Mouse (Mus musculus): Measurements from ENCODE around the gene Chrna1. TPM values are rescaled to one million over a fixed set of nuclear protein-coding genes. Genes with fewer than 3 reads are reported as not detected.

Gene Chrna1
- 0.24 and 0.26 TPM in 2 replicates for polyA plus RNA-seq (2015; fragmentation: Nextera tagmentation; extraction: Ambion mirVana)

DNA sequence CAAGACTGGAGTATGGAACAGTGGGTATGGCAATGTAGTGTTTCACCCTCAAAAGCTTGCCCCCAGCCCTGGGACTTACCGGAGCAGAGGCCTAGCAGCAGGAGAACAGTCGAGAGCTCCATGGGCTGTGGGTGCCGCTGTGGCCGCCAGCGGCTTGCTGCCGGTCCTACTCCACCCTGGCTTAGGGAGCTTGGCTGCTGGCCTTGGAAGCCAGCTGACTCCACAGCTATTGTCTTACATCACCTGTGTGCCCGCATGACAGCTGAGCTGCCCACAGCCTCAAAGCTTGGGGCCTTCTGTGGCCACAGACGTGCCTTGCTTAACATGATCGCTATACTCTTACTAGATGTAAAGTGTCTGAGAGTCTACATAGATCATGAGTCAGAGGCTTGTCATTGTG, at the start of gene Chrna1:
Gene Chrna1 (minus strand): TSS at position 173 of the 400 bp plus-strand sequence.
- WGBS: 81% methylated on average over 9 of the region's 9 CpGs
- Histone ChIP-seq H3K4me1 (replicated peaks) (peaks cover 3% of the 10 kb centered on the region), H3K9ac (no peak within 1 kb of the TSS), H3K27ac (replicated peaks) (no peak within 1 kb of the TSS), H3K4me3 (no peak within 1 kb of the TSS), H3K36me3 (no peaks in the 10 kb centered on the region), H3K9me3 (no peaks in the 10 kb centered on the region), H3K4me2 (no peak within 1 kb of the TSS), H3K27me3 (no peaks in the 10 kb centered on the region)
- ATAC-seq (ENCODE audit: low FRiP score, low read depth): no peak

DNA sequence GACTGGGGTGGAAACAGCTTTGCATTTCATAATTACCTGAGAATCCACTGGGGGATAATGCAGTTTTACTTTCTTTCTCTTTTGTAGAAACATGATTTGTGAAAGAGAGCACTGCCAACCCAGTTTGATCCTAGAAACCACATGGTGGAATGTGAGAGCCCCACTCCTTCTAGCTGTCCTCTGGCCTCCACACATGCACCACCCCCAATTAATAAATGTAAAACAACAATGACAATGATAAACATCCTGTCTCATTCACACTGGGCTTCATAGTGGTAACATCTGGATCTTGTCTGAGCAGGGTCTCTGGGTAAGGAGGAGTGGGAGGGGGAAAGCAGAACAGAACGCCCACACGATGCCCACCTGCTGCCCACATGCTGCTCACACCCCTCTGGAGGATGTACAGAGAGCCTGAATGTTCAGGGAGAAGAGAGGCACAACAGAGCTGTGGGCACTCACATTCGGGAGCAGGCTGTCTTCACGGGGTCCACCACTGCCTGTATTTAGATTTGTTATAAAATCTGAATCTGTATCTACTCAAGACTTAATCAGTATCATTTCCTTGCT, 38.4 kb upstream of the Chrna1 start:
- no peaks in the 10 kb centered on the region for H3K27me3 ChIP-seq
- WGBS: 76% methylated on average over 4 of the region's 4 CpGs
- no peak overlapping the region for H3K27ac ChIP-seq (replicated peaks)
- H3K36me3 ChIP-seq: peaks cover 12% of the 10 kb centered on the region
- H3K4me1 ChIP-seq (replicated peaks): no peaks in the 10 kb centered on the region
- no peaks in the 10 kb centered on the region for H3K9me3 ChIP-seq
- no peak overlapping the region for H3K4me3 ChIP-seq
- H3K4me2 ChIP-seq: no peak overlapping the region
- no peak overlapping the region for H3K9ac ChIP-seq
- ATAC-seq (ENCODE audit: low FRiP score, low read depth): no peak

DNA sequence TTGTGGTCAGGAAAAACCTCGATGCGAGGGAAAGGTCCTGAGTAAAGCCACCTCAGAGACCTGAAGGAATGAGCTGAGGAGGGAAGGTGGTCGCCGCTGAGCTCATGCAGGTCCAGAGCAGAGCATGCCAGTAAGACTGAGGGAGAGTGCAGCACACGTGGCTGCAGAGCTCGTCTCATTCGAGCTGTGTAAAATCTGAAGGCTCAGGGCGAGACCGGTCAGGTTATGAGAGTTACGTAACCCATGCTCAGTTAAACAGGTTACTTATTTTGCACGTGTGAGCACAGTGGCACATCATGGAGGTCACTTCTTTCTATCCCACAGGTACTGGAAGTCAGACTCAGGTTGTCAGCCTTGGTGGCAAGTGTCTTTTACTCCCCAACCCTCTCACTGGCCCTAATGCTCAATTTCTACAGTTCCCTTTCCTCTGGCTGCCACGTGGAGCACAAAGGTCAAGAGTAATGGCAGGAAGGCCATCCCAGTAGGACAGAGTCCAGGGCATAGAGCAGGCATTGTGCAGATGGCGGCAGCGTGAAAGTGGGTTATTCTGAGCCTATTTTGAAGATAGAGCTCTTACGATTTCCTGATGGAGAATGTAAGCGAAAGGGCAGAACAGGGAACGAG, 36.4 kb upstream of the Chrna1 start:
- peaks cover 3% of the 10 kb centered on the region; the same call in 1 of the 2 replicates for H3K36me3 ChIP-seq
- H3K4me1 ChIP-seq (replicated peaks): no peaks in the 10 kb centered on the region
- no peak for ATAC-seq (ENCODE audit: low FRiP score, low read depth)
- 88% methylated on average over 17 of the region's 17 CpGs for WGBS
- H3K27ac ChIP-seq (replicated peaks): no peak overlapping the region
- H3K4me3 ChIP-seq: no peak overlapping the region
- no peak overlapping the region for H3K9ac ChIP-seq
- no peaks in the 10 kb centered on the region for H3K27me3 ChIP-seq
- no peaks in the 10 kb centered on the region for H3K9me3 ChIP-seq
- H3K4me2 ChIP-seq: no peak overlapping the region

DNA sequence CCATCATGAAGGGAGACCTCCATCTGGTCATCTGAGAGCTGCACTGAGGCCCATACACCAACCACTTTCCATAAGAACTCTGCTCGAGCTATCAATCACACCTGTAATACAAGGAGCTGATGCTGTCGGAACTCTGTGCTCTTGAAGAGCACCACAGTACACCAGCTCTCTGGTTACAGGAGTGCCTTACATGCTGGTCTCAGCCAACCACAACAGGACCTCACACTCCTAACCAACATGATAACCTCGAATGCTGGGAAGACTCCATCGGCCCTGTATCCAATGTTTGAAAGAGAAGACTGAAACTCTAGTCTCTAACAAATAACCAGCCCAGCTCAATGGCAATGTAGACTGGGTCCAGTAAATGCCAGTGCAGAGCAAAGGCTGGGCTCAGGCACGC, 35.3 kb upstream of the Chrna1 start:
- no peaks in the 10 kb centered on the region for H3K9me3 ChIP-seq
- no peak overlapping the region for H3K9ac ChIP-seq
- no peak overlapping the region for H3K4me3 ChIP-seq
- H3K4me1 ChIP-seq (replicated peaks): no peaks in the 10 kb centered on the region
- H3K36me3 ChIP-seq: peaks cover 3% of the 10 kb centered on the region; the same call in 1 of the 2 replicates
- H3K4me2 ChIP-seq: no peak overlapping the region
- ATAC-seq (ENCODE audit: low FRiP score, low read depth): no peak
- H3K27me3 ChIP-seq: no peaks in the 10 kb centered on the region
- 95% methylated on average over 5 of the region's 5 CpGs for WGBS
- no peak overlapping the region for H3K27ac ChIP-seq (replicated peaks)

DNA sequence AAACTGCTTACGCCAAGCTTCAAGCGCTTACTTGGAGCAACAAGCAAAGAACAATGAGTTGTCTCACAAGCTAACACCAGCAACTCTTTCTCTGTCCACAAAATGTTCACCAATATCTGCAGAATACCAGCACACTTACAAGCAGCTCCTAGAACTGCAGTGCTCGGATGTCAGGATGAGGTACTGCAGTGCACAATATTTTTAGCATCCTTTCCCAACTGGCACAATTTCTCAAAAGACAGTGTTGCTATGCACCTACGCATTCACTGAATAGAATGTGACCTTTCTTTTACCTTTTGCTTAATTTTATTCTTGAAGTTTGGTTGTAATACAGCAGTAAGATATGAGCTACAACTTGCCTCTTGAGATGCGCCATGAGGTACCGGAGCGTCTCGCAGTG, 34.2 kb upstream of the Chrna1 start:
- H3K9ac ChIP-seq: no peak overlapping the region
- no peak overlapping the region for H3K4me2 ChIP-seq
- no peak overlapping the region for H3K27ac ChIP-seq (replicated peaks)
- no peak for ATAC-seq (ENCODE audit: low FRiP score, low read depth)
- 97% methylated on average over 8 of the region's 8 CpGs for WGBS
- H3K4me1 ChIP-seq (replicated peaks): no peaks in the 10 kb centered on the region
- H3K9me3 ChIP-seq: no peaks in the 10 kb centered on the region
- H3K4me3 ChIP-seq: no peak overlapping the region
- no peaks in the 10 kb centered on the region for H3K27me3 ChIP-seq
- H3K36me3 ChIP-seq: peaks cover 3% of the 10 kb centered on the region; the same call in 1 of the 2 replicates

DNA sequence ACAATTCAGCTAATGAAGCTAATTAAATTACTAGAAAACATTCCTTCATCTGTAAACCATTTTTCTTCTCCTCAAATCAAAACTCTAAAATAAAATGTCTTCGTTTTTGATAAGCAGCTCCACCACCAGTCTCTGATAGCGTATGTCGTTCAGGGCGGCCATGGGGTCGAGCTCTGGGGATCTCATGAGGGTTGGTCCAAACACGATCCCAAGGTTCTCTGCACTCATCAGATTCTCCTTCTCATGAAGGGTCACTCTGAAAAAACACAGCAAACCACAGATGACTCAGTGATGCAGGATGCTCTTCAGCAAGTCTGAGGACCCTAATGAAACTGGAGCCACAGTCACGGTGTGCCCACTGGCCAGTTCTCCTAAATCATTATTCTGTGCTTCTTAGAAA, 32.8 kb upstream of the Chrna1 start:
- H3K36me3 ChIP-seq: peaks cover 3% of the 10 kb centered on the region; the same call in 1 of the 2 replicates
- H3K27me3 ChIP-seq: no peaks in the 10 kb centered on the region
- H3K4me1 ChIP-seq (replicated peaks): no peaks in the 10 kb centered on the region
- ATAC-seq (ENCODE audit: low FRiP score, low read depth): no peak
- no peak overlapping the region for H3K9ac ChIP-seq
- no peak overlapping the region for H3K27ac ChIP-seq (replicated peaks)
- no peak overlapping the region for H3K4me2 ChIP-seq
- WGBS: 94% methylated on average over 7 of the region's 7 CpGs
- no peaks in the 10 kb centered on the region for H3K9me3 ChIP-seq
- H3K4me3 ChIP-seq: no peak overlapping the region

DNA sequence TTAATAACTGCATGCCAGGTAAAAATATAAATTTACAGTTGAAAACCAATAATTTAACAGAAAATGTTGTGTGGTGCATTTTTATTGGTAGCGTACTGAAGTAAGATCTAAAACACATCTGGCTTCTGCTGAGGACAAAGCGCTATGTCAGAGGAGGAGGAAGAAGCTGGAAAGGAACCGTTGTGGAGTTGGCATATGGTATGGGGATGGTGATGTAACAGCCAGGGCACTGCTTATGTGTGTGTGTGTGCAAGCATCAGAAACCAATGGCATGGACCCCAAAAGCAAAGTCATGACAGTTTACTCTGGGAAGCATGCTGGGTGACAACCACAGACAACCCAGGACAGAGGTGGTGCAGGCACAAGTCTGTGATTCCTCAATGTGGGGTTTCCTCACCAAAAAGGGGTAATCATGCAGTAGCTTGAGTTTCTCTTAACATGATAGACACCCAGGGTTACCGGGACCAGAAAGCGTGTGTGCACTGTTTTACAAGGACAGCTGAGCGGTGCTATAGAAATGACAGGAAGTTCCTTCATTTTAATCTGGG, 32.3 kb upstream of the Chrna1 start:
- H3K27me3 ChIP-seq: no peaks in the 10 kb centered on the region
- no peaks in the 10 kb centered on the region for H3K4me1 ChIP-seq (replicated peaks)
- peaks cover 3% of the 10 kb centered on the region; the same call in 1 of the 2 replicates for H3K36me3 ChIP-seq
- no peak overlapping the region for H3K9ac ChIP-seq
- H3K4me2 ChIP-seq: no peak overlapping the region
- no peak overlapping the region for H3K27ac ChIP-seq (replicated peaks)
- no peak for ATAC-seq (ENCODE audit: low FRiP score, low read depth)
- H3K9me3 ChIP-seq: no peaks in the 10 kb centered on the region
- H3K4me3 ChIP-seq: no peak overlapping the region
- 96% methylated on average over 6 of the region's 6 CpGs for WGBS

DNA sequence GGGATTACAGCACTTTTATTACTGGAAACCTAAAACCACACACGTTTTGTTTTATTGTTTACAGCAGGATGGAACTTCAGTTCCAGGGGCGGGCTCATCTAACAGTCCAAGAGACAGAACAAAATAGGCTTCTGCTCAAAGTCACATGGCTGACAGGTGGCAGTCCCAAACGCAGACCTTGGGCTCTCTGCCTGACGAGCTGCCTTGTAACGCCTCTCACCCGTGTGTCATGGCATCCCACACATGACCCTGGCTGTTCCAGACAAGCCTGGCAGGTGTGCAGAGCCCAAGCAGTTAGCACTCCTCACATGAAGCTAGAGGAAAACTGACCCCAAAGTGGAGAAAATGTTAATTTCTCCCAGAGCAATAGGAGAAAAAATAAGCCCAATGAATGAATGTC, 31.7 kb upstream of the Chrna1 start:
- H3K4me3 ChIP-seq: no peak overlapping the region
- peaks cover 3% of the 10 kb centered on the region; the same call in 1 of the 2 replicates for H3K36me3 ChIP-seq
- no peak for ATAC-seq (ENCODE audit: low FRiP score, low read depth)
- H3K27me3 ChIP-seq: no peaks in the 10 kb centered on the region
- no peak overlapping the region for H3K9ac ChIP-seq
- H3K9me3 ChIP-seq: no peaks in the 10 kb centered on the region
- no peak overlapping the region for H3K4me2 ChIP-seq
- 86% methylated on average over 6 of the region's 6 CpGs for WGBS
- H3K27ac ChIP-seq (replicated peaks): no peak overlapping the region
- H3K4me1 ChIP-seq (replicated peaks): no peaks in the 10 kb centered on the region

DNA sequence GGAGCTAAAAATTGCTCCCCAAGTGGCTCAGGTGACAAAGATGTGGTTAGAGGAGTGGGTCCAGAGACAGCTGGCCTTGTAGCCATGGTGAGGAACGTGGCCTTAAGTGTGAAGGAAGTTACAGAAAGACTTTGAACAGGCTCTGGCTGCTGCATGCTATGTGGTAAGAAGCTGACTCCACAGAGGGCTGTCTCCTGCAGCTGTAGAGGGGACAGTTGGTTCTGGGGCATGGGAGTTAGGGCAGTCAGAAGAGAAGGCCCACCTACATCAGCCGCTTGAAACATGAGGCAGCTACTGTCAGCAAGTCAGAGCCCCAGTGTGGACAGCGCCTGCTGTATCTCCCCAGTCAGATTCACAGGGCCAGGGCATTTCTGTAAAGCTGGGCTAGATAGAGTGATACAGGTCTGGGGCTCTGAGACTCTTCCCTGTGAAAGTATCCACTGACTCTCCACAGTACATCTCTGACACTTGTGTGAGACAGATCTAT, 29.6 kb upstream of the Chrna1 start:
- H3K4me3 ChIP-seq: no peak overlapping the region
- peaks cover 3% of the 10 kb centered on the region; the same call in 1 of the 2 replicates for H3K36me3 ChIP-seq
- H3K9me3 ChIP-seq: no peaks in the 10 kb centered on the region
- no peak for ATAC-seq (ENCODE audit: low FRiP score, low read depth)
- WGBS: 92% methylated on average over 3 of the region's 3 CpGs
- H3K4me2 ChIP-seq: no peak overlapping the region
- H3K4me1 ChIP-seq (replicated peaks): peaks cover 7% of the 10 kb centered on the region
- H3K27me3 ChIP-seq: no peaks in the 10 kb centered on the region
- no peak overlapping the region for H3K9ac ChIP-seq
- no peak overlapping the region for H3K27ac ChIP-seq (replicated peaks)

DNA sequence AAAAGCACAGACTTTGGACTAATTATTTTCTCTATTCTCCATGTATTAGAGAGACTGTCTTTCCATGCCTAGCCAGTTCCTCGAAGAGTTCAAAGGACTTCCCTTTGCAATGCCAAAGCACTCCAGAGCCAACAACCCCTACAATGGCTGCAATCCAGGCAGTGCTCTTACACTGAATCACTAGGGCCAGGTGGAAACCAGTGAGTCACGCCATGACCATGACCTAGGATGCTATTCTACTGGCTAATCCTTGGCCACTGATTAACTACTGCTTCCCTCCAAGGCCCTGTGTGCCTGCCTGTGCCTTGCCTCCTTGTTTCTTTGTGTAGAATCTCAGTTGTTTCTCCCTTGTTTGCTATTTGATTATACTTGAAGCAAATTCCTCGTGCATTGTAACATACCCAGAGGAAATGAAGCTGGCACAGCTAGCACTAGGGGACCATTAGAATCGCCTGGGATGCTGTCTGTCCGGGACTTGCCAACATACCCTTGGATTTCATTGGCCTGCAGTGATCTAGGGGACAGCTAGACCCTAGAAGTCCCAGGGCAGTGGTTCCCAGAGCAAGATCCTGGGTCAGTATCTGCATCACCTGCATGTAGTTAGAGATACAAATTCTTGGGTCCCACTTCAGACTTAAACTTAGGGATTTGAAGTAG, 29.1 kb upstream of the Chrna1 start:
- Histone ChIP-seq H3K9ac (no peak overlapping the region), H3K36me3 (peaks cover 3% of the 10 kb centered on the region; the same call in 1 of the 2 replicates), H3K27me3 (no peaks in the 10 kb centered on the region), H3K4me3 (no peak overlapping the region), H3K4me2 (no peak overlapping the region), H3K4me1 (replicated peaks) (peaks cover 10% of the 10 kb centered on the region), H3K9me3 (no peaks in the 10 kb centered on the region), H3K27ac (replicated peaks) (no peak overlapping the region)
- no peak for ATAC-seq (ENCODE audit: low FRiP score, low read depth)
- 81% methylated on average over 5 of the region's 5 CpGs for WGBS

DNA sequence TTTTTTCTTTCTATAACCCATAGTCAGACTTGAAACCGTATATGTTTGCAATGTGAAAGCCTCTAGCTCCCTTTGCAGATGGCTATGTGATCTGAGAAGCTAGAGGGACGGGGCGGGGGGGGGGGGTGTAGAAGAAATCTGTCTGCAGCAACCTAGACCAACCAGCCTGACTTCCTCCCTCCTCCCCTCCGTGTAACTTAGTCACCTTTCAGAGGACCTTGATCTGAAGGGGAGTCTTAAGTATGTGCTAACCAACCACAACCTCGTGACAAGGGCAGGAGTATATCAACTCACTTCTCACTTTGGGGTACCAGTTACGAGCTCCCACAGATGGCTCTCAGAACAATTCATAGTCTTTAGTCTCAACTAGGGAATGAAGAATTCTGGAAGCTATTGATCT, 28.3 kb upstream of the Chrna1 start:
- WGBS: 89% methylated on average over 6 of the region's 6 CpGs
- H3K4me3 ChIP-seq: no peak overlapping the region
- no peaks in the 10 kb centered on the region for H3K27me3 ChIP-seq
- no peak for ATAC-seq (ENCODE audit: low FRiP score, low read depth)
- H3K9me3 ChIP-seq: no peaks in the 10 kb centered on the region
- H3K9ac ChIP-seq: no peak overlapping the region
- no peak overlapping the region for H3K4me2 ChIP-seq
- H3K4me1 ChIP-seq (replicated peaks): peaks cover 10% of the 10 kb centered on the region
- H3K27ac ChIP-seq (replicated peaks): no peak overlapping the region
- H3K36me3 ChIP-seq: peaks cover 3% of the 10 kb centered on the region; the same call in 1 of the 2 replicates

DNA sequence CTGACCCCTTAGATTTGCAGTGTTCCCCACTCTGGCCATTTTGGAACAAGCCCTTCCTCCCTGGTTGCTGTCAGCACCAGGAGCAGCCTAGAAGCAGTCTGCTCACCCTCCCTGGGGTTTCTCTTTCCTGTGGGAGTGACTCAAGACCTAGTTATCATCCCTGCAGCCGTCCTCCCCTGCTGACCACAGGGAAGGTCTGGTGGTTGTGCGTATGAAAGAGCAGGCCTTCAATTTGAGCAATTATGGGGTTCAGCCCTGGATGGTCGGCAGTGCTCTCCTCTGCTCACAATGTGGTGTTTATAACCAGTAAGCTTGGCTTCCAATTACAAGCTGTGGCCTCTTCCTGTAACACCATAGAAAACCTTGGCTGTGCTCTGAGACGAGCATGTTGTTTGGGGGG, 27.5 kb upstream of the Chrna1 start:
- no peak for ATAC-seq (ENCODE audit: low FRiP score, low read depth)
- H3K27me3 ChIP-seq: no peaks in the 10 kb centered on the region
- no peak overlapping the region for H3K9ac ChIP-seq
- no peaks in the 10 kb centered on the region for H3K9me3 ChIP-seq
- no peak overlapping the region for H3K4me3 ChIP-seq
- no peak overlapping the region for H3K4me2 ChIP-seq
- 60% methylated on average over 4 of the region's 4 CpGs for WGBS
- H3K4me1 ChIP-seq (replicated peaks): peaks cover 10% of the 10 kb centered on the region
- H3K36me3 ChIP-seq: peaks cover 3% of the 10 kb centered on the region; the same call in 1 of the 2 replicates
- H3K27ac ChIP-seq (replicated peaks): no peak overlapping the region
